Mouse (Mus musculus) CH12.LX (cell line): ENCODE data around the gene Ccm2l.

Experiments used
- CTCF ChIP-seq, 2 experiments: IDR thresholded peaks in 1 of 2; conservative IDR thresholded peaks in 1 of 2; 2 replicates each; pipeline ENCODE4 v1.5.1; 2011 to 2012; ENCODE audit warnings: low read depth in 2 of 2, low read length in 2 of 2, improper control_type of control experiment in 1 of 2, inconsistent platforms in 1 of 2, mild to moderate bottlenecking in 1 of 2, moderate library complexity in 1 of 2
- EP300 ChIP-seq: IDR thresholded peaks from 2 replicates; pipeline ENCODE4 v1.6.1; 2011; ENCODE audit warnings: low read length, improper control_type of control experiment
- ETS1 ChIP-seq: conservative IDR thresholded peaks from 2 replicates; pipeline ENCODE4 v1.6.1; 2012; ENCODE audit warnings: low read depth, mild to moderate bottlenecking, inconsistent platforms, low read length, improper control_type of control experiment, moderate library complexity
- GABPA ChIP-seq: IDR thresholded peaks from 2 replicates; pipeline ENCODE4 v1.6.1; 2012; ENCODE audit warnings: low read depth, low read length, improper control_type of control experiment, inconsistent platforms; ENCODE audit not compliant: insufficient replicate concordance
- HCFC1 ChIP-seq: IDR thresholded peaks from 2 replicates; pipeline ENCODE4 v1.6.1; 2012; ENCODE audit warnings: low read depth, mild to moderate bottlenecking, inconsistent platforms, low read length, improper control_type of control experiment
- IRF4 ChIP-seq: IDR thresholded peaks from 2 replicates; pipeline ENCODE4 v1.6.1; 2014; ENCODE audit warnings: low read depth, mild to moderate bottlenecking, inconsistent platforms, low read length, improper control_type of control experiment
- MAFK ChIP-seq: IDR thresholded peaks from 2 replicates; pipeline ENCODE4 v1.6.1; 2011; ENCODE audit warnings: low read length, improper control_type of control experiment; ENCODE audit not compliant: insufficient replicate concordance
- MEF2A ChIP-seq: IDR thresholded peaks from 2 replicates; pipeline ENCODE4 v1.6.1; 2014; ENCODE audit warnings: low read depth, mild to moderate bottlenecking, inconsistent platforms, low read length, improper control_type of control experiment, borderline replicate concordance
- RAD21 ChIP-seq: IDR thresholded peaks from 2 replicates; pipeline ENCODE4 v1.6.1; 2011; ENCODE audit warnings: low read depth, mild to moderate bottlenecking, low read length, improper control_type of control experiment, moderate library complexity
- SMC3 ChIP-seq: IDR thresholded peaks from 2 replicates; pipeline ENCODE4 v1.6.1; 2011; ENCODE audit warnings: low read depth, low read length, improper control_type of control experiment
- TCF12 ChIP-seq: IDR thresholded peaks from 2 replicates; pipeline ENCODE4 v1.6.1; 2014; ENCODE audit warnings: low read depth, mild to moderate bottlenecking, inconsistent platforms, low read length, improper control_type of control experiment
- USF2 ChIP-seq: conservative IDR thresholded peaks from 2 replicates; pipeline ENCODE4 v1.6.1; 2011; ENCODE audit warnings: low read depth, low read length, improper control_type of control experiment
- ZC3H11A ChIP-seq: IDR thresholded peaks from 2 replicates; pipeline ENCODE4 v1.6.1; 2012; ENCODE audit warnings: low read depth, mild to moderate bottlenecking, inconsistent platforms, low read length, improper control_type of control experiment
- ZNF384 ChIP-seq: IDR thresholded peaks from 2 replicates; pipeline ENCODE4 v1.6.1; 2012; ENCODE audit warnings: low read depth, low read length, improper control_type of control experiment, inconsistent platforms

DNA sequence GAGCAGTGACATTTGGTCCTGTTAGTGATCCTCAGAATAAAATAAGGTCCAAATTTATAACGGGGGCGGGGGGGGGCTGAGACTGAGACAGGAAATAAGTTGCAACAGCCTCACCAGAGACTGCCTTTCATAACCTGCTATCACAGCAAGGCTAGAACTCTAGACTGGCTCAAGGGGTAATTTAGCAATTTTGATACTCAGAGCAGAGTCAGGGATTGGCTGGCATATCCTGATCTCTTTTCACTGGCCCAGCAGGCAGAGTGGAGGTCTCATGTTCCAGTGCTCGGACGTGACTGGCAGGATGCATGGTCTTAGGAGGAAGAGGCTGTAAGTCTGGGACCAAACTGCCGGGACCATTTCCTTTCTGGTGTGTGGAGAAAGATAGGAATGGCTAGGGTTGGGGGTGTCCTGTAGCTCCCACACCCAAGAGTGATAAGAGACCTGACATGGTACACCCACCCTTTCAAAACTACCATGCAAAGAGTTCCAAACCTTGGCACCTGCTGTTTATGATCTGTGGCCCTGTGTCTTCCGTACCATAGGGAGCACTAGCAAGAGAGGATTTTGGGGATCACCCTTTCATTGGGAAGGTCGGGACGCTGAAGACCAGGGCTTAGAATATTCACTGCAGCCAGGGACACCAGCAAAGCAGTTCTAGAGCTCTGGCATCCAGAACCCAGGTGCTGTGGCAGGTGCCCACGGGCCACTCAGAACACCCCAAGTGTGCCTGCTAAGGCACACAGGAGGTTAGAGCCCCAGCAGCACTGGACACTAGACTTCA, 1.4 kb upstream of the Ccm2l start:
- TF ChIP-seq CTCF (conservative IDR thresholded peaks at IDR 0.05 in 1 of 2, IDR thresholded peaks at IDR 0.05 in 1 of 2; ENCODE audit: low read depth in 2 of 2, low read length in 2 of 2), result no peak
- TF ChIP-seq ETS1, result no peak
- no peak for TF ChIP-seq SMC3
- TF ChIP-seq GABPA, result no peak
- no peak for TF ChIP-seq MAFK
- TF ChIP-seq EP300, result no peak
- no peak for TF ChIP-seq ZC3H11A
- TF ChIP-seq ZNF384, result no peak
- no peak for TF ChIP-seq RAD21
- no peak for TF ChIP-seq TCF12
- no peak for TF ChIP-seq IRF4
- no peak for TF ChIP-seq USF2
- TF ChIP-seq MEF2A, result no peak
- no peak for TF ChIP-seq HCFC1
